Mouse (Mus musculus) limb, embryonic 11.5 days (tissue): ENCODE measurements around the gene Katnal1. TPM values are rescaled to one million over a fixed set of nuclear protein-coding genes. Genes with fewer than 3 reads are reported as not detected.

ENCODE experiments used
- ATAC-seq: fragments of 200-750 bp; cut with Nextera tagmentation; 2 replicates; pipeline ENCODE4 v1.8.0; 2017; ENCODE audit warnings: low read depth; ENCODE audit not compliant: insufficient number of reproducible peaks, low FRiP score, low TSS enrichment
- DNase-seq: peaks from one replicate; pipeline ENCODE4 v3.0.0-alpha.2; 2015; ENCODE audit warnings: low spot score
- H3K27ac ChIP-seq: fragments of 300-500 bp; sonication (generic); replicated peaks from 2 replicates; pipeline ENCODE4 v1.5.1; 2014; ENCODE audit warnings: low read depth, mild to moderate bottlenecking, low read length
- H3K27me3 ChIP-seq: fragments of 300-500 bp; sonication (generic); 2 replicates; pipeline ENCODE4 v1.6.1; 2014; ENCODE audit warnings: mild to moderate bottlenecking, low read length, mixed read lengths; ENCODE audit not compliant: control insufficient read depth, insufficient read depth
- H3K36me3 ChIP-seq: fragments of 300-500 bp; sonication (generic); 2 replicates; pipeline ENCODE4 v1.6.1; 2014; ENCODE audit warnings: mild to moderate bottlenecking, low read length, moderate library complexity, mixed read lengths; ENCODE audit not compliant: control insufficient read depth, insufficient read depth
- H3K4me1 ChIP-seq: fragments of 300-500 bp; sonication (generic); 2 replicates; pipeline ENCODE4 v1.6.1; 2014; ENCODE audit warnings: low read length, mixed read lengths; ENCODE audit not compliant: control insufficient read depth, insufficient read depth
- H3K4me2 ChIP-seq: fragments of 300-500 bp; sonication (generic); 2 replicates; pipeline ENCODE4 v1.6.1; 2014; ENCODE audit warnings: low read depth, mild to moderate bottlenecking, moderate library complexity; ENCODE audit not compliant: severe bottlenecking
- H3K4me3 ChIP-seq: fragments of 300-500 bp; sonication (generic); 2 replicates; pipeline ENCODE4 v1.5.1; 2014; ENCODE audit warnings: low read depth, low read length
- H3K9ac ChIP-seq: fragments of 300-500 bp; sonication (generic); 2 replicates; pipeline ENCODE4 v1.6.1; 2014; ENCODE audit warnings: mild to moderate bottlenecking, low read length
- H3K9me3 ChIP-seq: fragments of 300-500 bp; sonication (generic); 2 replicates; pipeline ENCODE4 v1.6.1; 2016; ENCODE audit warnings: low read length; ENCODE audit not compliant: control insufficient read depth
- WGBS: fragments of 180-500 bp; shearing (Covaris S2); extraction: QIAGEN DNeasy Blood & Tissue Kit; methylation state at CpG from one replicate; pipeline ENCODE4 v1.1.7; 2014; 5-methylcytosine and 5-hydroxymethylcytosine counted together
- polyA plus RNA-seq: library from polyadenylated mRNA; unstranded; fragments of >200 nt; fragmentation: Nextera tagmentation; extraction: Ambion mirVana; gene quantifications from 2 replicates; pipeline ENCODE4 v1.2.1, GENCODE M21; 2014

Gene Katnal1
- polyA plus RNA-seq, 1 experiment from 2014 or later: 24.2 TPM

DNA sequence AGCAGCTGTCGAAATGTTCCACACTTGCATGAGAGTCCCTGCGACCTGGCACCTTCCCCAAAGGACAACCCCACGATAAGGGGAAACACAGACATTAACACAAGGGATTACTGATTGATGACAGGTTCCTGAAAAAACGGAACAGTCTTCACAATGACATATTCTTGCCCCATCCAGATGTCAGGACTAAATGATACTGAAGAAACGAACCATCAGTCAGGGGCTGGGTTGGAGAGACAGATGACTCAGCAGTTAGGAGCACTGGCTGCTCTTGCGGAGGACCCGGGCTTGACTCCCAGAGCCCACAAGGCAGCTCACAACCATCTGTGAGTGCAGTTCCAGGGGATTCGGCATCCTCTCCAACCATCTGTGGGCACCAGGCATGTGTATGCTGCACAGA lies 67.0 kb downstream of the Katnal1 start:
- DNase-seq (no peak), ATAC-seq (no peak)
- no peak overlapping the region for H3K4me3 ChIP-seq
- H3K4me1 ChIP-seq: no peaks in the 10 kb centered on the region
- no peak overlapping the region for H3K27ac ChIP-seq
- no peaks in the 10 kb centered on the region for H3K9me3 ChIP-seq
- H3K9ac ChIP-seq: no peak overlapping the region
- H3K36me3 ChIP-seq: no peaks in the 10 kb centered on the region
- WGBS: 64% methylated on average over 8 of the region's 8 CpGs
- no peak overlapping the region for H3K4me2 ChIP-seq
- no peaks in the 10 kb centered on the region for H3K27me3 ChIP-seq

GRCm38 (mm10) chr5:148857522-148857921 lies 71.6 kb downstream of the Katnal1 start:
- ATAC-seq: no peak
- no peak overlapping the region for H3K4me2 ChIP-seq
- no peak overlapping the region for H3K9ac ChIP-seq
- H3K27me3 ChIP-seq: no peaks in the 10 kb centered on the region
- H3K4me3 ChIP-seq: no peak overlapping the region
- no peaks in the 10 kb centered on the region for H3K9me3 ChIP-seq
- H3K27ac ChIP-seq: no peak overlapping the region
- WGBS: 83% methylated on average over 3 of the region's 3 CpGs
- peaks cover 7% of the 10 kb centered on the region; the same call in 1 of the 2 replicates for H3K4me1 ChIP-seq
- DNase-seq: no peak
- no peaks in the 10 kb centered on the region for H3K36me3 ChIP-seq

DNA sequence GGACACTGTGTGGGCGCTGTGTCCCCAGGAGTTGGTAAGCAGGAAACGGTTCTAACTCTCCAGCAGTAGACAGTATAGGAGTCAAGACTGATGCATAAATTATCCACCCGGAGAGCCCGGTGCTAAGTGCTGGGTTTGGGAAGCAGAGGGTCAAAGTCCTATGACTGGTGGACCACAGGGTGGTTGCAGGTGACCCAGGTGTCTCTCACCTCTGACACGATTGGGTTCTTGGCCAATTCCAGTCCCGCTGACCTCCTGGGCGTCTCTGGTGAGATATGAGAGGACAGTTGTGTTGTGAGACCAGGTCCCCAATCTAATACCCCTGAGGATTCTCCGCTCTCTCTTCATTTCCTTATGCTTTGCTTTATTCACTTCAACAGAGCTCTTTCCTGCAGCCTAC lies 74.1 kb downstream of the Katnal1 start:
- H3K9me3 ChIP-seq: no peaks in the 10 kb centered on the region
- ATAC-seq (no peak), DNase-seq (no peak)
- 90% methylated on average over 8 of the region's 8 CpGs for WGBS
- H3K36me3 ChIP-seq: no peaks in the 10 kb centered on the region
- no peak overlapping the region for H3K4me3 ChIP-seq
- H3K27me3 ChIP-seq: no peaks in the 10 kb centered on the region
- H3K4me1 ChIP-seq: peaks cover 7% of the 10 kb centered on the region; the same call in 1 of the 2 replicates
- no peak overlapping the region for H3K4me2 ChIP-seq
- no peak overlapping the region for H3K27ac ChIP-seq
- no peak overlapping the region for H3K9ac ChIP-seq

DNA sequence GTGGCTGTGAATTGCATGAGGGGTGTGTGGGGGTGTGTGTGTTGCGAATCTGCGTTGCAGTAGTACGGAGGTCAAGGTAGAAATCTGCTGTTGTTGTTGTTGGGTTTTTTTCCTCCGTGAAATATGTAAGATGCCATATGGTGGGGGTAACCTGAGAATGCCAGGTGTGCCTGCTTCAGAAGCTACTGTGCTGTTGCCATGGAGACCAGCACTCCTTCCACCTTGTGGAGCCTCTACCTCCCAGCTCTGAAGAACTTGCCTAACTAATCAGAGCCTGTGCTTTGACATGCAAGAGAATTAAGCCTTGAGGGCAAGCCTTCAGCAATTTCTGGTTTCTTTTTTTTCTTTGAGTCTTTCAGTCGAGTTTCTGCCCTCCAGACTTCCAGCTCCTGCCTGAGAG lies 75.0 kb downstream of the Katnal1 start:
- Histone ChIP-seq H3K9ac (no peak overlapping the region), H3K27me3 (no peaks in the 10 kb centered on the region), H3K4me2 (no peak overlapping the region), H3K4me1 (peaks cover 7% of the 10 kb centered on the region; the same call in 1 of the 2 replicates), H3K27ac (no peak overlapping the region), H3K36me3 (no peaks in the 10 kb centered on the region), H3K4me3 (no peak overlapping the region), H3K9me3 (no peaks in the 10 kb centered on the region)
- DNase-seq (peak; percentile 53), ATAC-seq (no peak)
- WGBS: 27% methylated on average over 5 of the region's 5 CpGs

GRCm38 (mm10) chr5:148849516-148849915 lies 79.6 kb downstream of the Katnal1 start:
- Histone ChIP-seq H3K27me3 (no peaks in the 10 kb centered on the region), H3K4me3 (no peak overlapping the region), H3K9me3 (no peaks in the 10 kb centered on the region), H3K36me3 (no peaks in the 10 kb centered on the region), H3K4me2 (no peak overlapping the region), H3K4me1 (peaks cover 7% of the 10 kb centered on the region; the same call in 1 of the 2 replicates), H3K9ac (no peak overlapping the region), H3K27ac (no peak overlapping the region)
- no peak for DNase-seq
- WGBS: 89% methylated on average over 6 of the region's 6 CpGs
- no peak for ATAC-seq

DNA sequence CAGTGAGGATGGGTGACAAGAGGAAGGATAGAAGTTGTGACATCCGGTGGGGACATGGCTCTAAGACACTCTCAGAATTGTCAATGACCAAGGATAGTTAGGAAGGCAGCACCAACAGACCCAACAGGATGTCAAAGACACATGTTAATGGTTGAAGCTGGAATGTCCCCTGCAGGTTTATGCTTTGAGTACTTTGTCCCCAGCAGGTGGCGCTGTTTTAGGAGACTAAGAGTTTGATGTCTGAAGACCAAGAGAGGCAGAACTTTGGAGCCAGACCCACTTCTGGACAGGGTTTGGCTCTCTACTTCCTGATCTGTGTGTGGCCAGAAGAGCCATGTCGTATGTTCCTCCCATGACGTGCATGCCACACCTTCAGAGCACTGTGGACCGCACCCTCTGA lies 82.1 kb downstream of the Katnal1 start:
- Histone ChIP-seq H3K27me3 (no peaks in the 10 kb centered on the region), H3K36me3 (no peaks in the 10 kb centered on the region), H3K27ac (no peak overlapping the region), H3K4me3 (no peak overlapping the region), H3K4me2 (no peak overlapping the region), H3K9ac (no peak overlapping the region), H3K4me1 (no peaks in the 10 kb centered on the region), H3K9me3 (no peaks in the 10 kb centered on the region)
- WGBS: 93% methylated on average over 5 of the region's 5 CpGs
- DNase-seq: no peak
- no peak for ATAC-seq

DNA sequence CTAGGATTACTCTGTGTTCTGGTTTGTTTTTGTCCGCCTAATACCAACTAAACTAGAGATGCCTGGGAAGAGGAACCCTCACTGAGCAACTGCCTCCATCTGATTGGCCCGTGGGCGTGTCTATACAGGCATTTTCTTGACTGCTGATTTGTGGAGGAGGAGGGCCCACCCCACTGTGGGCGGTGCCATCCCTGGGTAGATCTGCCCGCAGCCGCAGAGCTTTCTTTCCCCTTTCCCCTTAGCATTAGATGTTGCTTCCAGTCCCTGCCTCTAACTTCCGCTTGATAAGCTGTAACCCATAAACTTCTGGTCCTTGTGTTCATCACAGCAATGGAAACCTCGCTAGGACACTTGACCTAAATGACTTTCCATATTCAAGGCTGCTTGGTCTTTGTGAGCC lies 92.1 kb downstream of the Katnal1 start:
- Histone ChIP-seq H3K27me3 (peaks cover 2% of the 10 kb centered on the region; the same call in 1 of the 2 replicates), H3K27ac (no peak overlapping the region), H3K9me3 (no peaks in the 10 kb centered on the region), H3K4me3 (no peak overlapping the region), H3K9ac (no peak overlapping the region), H3K36me3 (no peaks in the 10 kb centered on the region), H3K4me2 (no peak overlapping the region), H3K4me1 (no peaks in the 10 kb centered on the region)
- ATAC-seq (no peak), DNase-seq (peak; percentile 39)
- WGBS: 34% methylated on average over 8 of the region's 8 CpGs

GRCm38 (mm10) chr5:148831596-148832257 lies 97.4 kb downstream of the Katnal1 start:
- 4% methylated on average over 23 of the region's 23 CpGs for WGBS
- Histone ChIP-seq H3K27me3 (peaks cover 3% of the 10 kb centered on the region; the same call in 1 of the 2 replicates), H3K9ac (no peak overlapping the region), H3K4me1 (no peaks in the 10 kb centered on the region), H3K27ac (no peak overlapping the region), H3K4me3 (peak overlapping the region; percentile 2; the same call in 1 of the 2 replicates), H3K36me3 (no peaks in the 10 kb centered on the region), H3K9me3 (no peaks in the 10 kb centered on the region; the same call in 1 of the 2 replicates), H3K4me2 (peak overlapping the region; percentile 18)
- ATAC-seq: no peak
- peak; percentile 82 for DNase-seq
